Mouse (Mus musculus): Measurements from ENCODE around the gene Ahcyl1.
"Not testable (repeated sequence)": the region's sequence is repeated elsewhere in the genome, so short reads cannot be mapped to it uniquely, and the experiment has no call there.

Gene Ahcyl1

DNA sequence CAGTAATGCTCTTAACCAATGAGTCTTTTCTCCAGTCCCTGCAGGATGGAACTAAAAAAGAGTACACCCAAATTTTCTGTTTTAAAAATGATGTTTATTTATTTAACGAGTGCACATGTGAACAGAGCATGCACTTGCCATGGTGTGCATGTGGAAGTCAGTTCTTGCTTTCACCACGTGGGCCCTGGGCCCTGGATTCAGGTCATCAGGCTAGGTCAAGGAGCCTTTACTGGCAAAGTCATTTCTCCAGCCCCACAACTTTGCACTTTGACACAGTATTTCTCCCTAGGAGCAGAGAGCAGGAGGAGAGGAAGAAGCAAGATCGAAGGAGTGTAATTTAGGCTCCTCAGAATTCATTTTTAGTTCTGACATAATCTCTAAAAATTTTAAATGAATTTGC, 41.5 kb downstream of the Ahcyl1 start:
- DNase-seq (ENCODE audit: low spot score), result no peak

DNA sequence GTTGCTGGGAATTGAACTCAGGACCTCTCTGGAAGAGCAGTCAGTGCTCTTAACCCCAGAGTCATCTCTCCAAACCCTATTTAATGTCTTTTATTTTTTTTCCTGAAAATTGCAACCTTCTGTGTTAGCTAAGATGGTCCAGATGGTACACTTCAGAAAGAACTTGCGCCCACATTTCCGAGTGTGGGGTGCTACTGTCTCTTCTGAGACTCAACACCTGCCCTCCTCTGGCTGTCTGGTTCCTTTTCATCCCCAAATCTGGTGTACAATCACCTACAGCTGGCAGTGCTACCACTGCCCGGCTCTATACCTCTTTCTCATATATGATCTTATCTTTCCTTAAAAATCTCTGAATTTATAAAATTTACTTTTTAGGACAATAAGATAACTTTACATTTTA, 43.4 kb downstream of the Ahcyl1 start:
- no peak for DNase-seq (ENCODE audit: low spot score)

DNA sequence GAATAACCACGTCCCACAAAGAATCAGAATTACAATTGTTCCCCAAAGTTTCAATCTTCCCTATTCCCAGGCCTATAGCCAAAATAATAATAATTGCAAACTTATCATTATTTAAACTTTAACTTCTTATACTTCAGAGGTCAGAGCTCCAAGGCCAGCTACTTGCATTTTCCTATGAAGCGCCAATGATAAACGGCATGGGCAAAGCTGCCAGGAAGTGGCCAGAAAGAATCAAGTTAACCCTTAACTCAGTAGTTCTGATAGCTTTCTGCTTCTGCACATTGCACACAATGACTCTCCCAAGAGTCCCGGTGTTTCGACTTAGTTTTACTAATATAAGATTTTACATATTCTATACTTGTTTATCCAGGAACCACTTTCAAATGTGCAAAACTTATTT, 46.1 kb downstream of the Ahcyl1 start:
- not testable (repeated sequence) for DNase-seq (ENCODE audit: low spot score)

DNA sequence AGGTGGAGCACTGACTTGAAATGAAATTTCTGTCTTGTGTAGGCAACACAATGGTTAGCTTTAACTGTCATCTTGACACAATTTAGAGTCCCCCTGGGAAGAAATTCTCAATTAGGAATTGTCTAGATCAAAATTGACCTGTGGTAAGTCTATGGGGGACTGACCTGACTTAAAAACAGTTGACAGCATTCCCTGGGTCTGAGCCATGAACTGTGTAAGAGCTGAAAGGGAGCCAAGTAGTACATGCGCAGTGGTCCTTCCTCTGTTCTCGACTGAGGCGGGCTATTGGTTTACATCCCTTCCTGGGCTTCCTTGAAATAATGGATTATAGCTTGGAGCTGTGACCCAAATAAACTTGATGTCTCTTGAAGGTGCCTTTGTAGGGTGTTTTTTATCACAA, 49.4 kb downstream of the Ahcyl1 start:
- DNase-seq (ENCODE audit: low spot score), result no peak

DNA sequence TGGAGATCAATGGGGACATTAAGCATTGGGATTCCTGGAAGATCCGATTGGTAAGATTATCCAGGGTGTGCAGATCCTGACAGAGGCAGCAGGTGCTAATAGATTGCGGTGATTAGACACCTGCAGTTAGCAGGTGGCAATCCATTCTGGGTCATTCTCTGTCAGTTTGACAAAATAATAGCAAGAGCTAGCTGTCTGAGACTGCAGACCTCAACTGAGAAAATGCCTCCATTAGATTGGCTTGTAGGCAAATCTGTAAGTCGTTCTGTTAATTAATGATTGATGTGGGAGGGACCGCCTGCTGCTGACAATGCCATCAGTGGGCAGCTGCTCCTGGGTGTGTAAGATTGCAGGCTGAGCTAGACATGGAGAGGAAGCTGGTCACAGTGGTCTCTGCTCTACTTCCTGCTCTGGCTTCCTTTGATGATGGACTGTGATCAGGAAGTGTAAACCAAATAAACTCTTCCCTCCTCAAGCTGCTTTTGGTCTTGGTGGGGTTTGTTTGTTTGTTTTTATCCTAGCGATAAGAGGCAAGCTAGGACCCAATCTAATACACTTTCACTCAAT, 58.7 kb downstream of the Ahcyl1 start:
- DNase-seq (ENCODE audit: low spot score), result no peak

DNA sequence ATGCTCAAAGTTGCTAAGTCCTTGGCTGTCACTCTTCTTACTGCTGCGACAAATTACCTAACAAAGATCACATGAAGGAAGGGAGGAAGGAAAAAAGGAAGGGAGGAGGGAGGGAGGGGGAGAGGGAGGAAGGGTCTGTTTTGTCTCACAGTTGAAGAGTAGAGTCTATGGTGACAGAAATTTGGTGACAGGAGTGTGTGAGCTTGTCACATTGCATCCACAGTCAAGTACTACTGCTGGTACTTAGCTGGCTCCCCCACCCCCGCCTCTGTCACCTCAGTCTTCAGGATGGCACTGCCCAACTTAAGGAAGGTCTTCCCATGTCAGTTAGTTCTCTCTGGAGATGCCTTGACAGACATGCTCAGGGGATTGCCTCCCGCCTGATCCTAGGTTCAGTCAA, 60.1 kb downstream of the Ahcyl1 start:
- no peak for DNase-seq (ENCODE audit: low spot score)

DNA sequence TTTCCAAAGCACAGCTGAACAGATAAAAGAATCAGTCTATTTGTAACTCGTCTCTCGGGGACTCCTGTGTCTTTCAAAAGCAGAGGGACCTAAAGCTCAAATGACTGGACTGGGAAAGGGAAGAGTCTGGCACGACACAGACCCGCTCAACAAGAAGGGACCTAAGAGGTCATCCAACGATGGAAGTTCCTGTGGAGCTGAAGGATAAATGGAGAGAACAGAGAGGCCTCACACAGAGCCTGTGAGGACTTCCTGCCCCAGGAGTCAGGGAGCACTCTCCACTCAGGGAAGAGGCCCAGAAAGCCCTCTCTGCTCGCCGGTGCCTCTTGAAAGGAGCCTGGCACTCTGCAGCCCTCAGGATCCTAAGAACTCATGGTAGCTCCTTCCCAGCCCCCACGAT, 60.5 kb downstream of the Ahcyl1 start:
- no peak for DNase-seq (ENCODE audit: low spot score)

DNA sequence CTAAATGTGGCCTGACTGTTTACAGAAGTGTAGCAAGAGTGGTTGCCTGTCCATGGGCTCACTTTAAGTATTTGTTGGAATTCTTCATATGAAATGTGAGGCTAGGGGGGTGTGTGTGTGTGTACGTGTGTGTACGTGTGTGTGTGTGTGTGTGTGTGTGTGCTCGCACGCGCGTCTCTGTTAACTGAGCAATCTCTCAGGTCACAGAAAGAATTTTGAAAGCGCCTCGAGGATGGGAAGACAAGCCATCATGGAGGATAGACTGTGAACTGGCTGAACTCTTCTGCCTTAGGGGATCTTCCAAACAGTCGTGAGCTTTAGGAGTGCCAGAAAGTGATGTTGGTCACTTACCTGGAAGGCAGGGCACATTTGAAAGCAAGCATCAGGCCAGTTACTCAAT, 62.5 kb downstream of the Ahcyl1 start:
- DNase-seq (ENCODE audit: low spot score), result no peak

DNA sequence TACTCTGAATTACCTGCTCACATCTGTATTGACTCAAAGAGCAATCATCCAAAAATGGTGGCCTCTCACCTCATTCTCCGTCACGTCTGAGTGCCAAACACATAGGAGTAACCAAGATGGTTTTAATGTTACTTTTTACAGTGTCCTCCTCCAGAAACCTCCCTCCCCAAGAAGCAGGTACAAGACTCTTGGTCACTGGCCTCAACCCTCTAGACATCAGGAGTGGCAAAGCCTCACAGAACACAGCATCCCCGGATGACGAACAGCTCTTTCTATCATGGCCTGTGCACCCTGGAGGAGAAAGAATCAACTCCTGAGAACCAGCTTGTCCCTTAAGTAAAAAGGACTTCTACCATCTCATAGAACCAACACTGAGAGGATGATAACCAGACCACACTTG, 63.6 kb downstream of the Ahcyl1 start:
- no peak for DNase-seq (ENCODE audit: low spot score)

DNA sequence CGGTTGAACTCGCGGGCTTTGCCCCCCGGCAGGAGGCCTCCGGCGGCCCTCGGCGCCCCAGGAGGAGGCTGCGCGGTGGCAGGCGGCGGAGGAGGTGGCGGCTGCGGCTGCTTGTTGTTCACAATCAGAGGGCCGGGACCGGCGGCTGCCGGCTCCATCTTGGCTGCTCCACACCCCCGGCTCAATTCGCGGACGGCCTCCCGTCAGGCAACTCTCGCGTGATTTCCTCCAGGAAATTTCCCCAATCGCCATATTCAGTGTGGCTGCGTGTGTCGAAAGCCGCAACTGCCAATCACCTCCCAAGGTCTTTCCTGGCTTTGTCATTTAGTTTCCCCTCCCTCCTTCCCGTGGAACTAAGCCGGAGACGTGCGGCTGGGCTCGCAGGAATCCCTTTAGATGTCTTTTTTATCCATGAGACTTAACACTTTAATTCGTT, 64.8 kb downstream of the Ahcyl1 start, which contains the start of gene Strip1:
Gene Strip1 (minus strand): TSS at position 172 of the 436 bp plus-strand sequence.
- DNase-seq (ENCODE audit: low spot score), result peak; percentile 69

DNA sequence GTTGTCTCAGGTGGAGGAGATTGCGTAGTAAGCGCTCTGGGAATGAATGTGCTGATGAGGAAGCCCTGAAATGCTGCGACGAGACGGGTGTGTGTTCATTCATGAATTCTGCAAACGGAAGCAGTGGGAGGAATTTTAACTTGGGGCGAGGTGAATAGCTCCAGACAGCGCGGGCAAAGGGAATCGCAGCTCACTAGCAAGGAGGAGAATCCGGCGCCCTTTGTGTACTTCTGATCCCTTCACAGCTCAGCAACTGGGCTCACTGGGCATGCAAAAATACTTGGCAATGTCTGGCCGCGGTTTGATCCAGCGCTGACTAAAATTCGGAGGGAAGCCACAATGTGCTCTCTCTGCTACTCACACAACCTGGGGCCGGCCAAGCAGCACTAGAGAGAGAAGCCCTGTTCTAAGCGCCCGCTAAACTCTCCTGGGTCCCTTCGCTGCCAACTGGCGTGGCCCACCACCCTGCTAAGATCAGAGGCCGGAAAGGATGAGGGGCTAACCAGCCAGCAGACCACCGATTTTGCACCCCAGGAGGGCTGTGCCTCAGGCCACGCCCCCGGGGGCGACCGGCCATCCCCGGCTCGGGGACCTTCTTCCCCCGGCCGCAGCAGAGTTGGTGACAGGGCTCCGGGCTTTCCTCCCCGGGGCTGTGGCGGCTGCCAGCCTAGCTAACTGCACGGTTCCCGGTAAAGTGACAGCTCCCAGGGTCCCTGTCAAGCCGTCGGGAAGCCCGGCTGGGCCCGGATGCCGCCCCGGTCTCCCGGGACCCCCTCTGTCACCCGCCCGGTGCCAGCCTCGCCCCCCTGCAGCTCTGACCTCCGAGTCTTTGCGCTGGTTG, 65.5 kb downstream of the Ahcyl1 start, which contains the start of gene Gm10961:
Gene Gm10961 (plus strand): TSS at position 641 of the 841 bp plus-strand sequence.
- DNase-seq (ENCODE audit: low spot score), result no peak

DNA sequence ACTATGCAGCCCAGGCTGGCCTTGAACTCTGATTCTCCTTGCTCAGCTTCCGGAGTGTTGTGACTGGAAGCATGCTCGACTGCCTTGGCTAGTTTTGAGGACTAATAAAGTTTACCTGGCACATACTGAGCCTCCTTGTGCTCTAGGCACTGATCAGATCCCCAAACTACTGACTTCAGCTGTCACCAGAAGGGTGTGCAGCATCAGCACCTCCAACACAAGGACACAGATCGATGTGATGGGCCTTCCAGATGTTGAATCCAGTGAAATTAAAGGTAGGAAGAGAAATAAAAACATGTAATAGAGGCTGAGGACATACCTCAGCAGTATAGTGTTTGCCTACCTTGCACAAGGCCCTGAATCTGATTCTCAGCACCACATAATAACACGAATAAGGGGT, 66.9 kb downstream of the Ahcyl1 start:
- no peak for DNase-seq (ENCODE audit: low spot score)

DNA sequence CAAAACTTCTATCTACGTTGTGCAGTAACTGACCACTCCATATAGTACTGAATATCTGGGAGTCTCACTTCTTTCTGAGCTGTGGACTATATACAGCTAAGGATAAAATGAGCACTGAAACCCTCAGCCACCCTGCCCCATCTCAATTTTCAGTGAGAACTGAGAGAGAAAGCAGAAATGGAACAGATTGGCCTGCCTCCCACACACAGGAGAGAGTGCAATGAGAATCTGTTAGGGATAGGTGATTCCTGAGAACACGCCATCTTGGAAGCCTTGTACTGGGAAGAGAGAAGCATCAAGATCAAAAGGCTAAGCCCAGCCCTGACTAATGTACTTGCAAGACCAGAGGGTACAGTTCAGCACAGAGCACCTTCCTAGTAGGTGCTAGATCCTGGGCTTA, 67.8 kb downstream of the Ahcyl1 start:
- no peak for DNase-seq (ENCODE audit: low spot score)

DNA sequence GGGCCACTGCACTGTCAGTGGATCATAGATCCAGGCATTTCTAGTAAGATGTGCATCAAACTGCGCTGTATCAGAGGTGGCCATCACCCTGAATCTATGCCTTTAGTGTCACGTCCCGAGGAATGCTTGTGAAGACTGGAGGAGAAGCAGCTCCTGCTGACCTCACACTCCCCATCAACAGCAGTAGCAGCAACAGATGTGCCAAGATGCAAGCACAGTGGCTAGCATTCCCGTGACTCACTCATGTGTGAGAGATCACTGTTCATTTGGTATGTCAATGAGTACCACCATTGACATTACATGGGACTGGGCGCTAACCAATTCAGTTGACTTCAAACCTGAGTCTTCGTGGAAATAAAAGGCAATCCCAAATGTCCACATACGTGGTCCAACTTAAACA, 68.7 kb downstream of the Ahcyl1 start:
- no peak for DNase-seq (ENCODE audit: low spot score)

DNA sequence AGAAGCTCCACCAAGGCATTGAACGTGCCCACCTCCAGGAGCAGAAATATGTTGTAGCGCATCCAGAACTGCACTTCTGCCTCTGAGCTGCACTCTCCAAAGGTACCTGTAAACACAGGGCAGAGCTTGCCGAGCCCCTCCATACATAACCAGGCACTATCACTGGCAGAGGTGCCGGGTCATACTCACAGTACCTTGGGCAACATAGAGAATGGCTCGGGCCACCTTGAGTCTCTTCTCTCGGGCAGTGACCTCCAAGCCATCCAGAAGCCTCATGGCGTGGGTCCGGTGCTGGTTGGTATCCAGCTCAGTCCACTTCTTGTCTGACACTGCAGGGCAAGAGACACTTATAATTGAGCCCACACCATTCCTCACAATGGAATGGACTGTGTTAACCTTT, 69.6 kb downstream of the Ahcyl1 start:
- no peak for DNase-seq (ENCODE audit: low spot score)

DNA sequence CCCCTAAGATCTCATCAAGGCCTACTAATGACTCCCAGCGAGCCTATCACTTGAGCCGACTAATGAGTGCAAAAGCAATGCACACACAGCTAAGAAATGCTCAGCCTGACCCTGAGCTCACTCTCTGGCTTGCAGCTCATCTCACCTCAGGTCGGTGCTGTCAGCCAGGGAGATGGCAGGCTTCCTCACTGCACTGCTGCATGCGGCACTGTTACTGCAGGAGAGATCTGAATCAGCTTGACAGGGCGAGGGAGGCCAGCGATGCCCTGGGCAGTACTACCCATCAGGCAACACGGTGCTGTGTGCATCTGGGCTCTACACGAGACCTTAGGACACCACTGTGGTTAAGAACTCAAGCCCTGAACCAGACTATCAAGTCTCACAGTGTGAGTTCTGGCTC, 70.8 kb downstream of the Ahcyl1 start:
- no peak for DNase-seq (ENCODE audit: low spot score)

DNA sequence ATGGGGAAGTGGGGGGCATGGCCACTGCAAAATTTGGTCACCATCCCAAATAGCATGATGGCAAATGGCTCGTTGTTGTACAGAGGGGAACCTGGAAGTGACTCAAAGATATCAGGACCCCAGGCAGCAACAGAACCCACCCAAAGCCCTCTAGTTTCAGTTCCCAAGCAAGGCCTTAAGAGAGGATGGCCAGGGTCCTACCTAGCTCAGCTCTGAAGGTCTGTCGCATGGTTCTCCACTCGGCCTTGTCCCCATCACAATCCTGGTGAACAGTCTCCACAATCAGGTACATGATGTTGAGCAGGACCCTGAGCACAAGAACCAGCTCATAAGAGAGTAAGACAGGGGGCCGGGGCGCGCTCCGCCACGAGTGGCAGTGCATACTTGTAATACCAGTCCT, 71.9 kb downstream of the Ahcyl1 start:
- DNase-seq (ENCODE audit: low spot score), result no peak

DNA sequence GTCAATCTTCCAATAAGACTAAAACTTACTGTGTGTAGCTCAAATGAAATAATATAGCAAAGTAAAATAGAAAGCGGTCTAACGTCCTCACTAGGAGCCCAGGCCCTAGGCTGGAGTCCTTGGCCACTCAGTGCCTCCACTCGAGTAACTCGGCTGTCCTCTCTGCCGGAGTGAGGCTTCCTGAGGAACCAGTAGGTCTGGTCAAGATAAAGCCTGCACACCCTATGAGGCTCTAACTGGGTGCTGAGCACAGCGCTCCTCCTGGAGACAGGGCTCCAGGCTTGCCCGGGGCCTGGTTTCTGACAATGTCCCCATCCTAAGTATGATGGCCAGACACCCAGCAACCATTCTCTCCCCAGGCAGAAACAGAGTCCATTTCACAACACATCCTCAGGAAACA, 73.8 kb downstream of the Ahcyl1 start:
- DNase-seq (ENCODE audit: low spot score), result no peak

DNA sequence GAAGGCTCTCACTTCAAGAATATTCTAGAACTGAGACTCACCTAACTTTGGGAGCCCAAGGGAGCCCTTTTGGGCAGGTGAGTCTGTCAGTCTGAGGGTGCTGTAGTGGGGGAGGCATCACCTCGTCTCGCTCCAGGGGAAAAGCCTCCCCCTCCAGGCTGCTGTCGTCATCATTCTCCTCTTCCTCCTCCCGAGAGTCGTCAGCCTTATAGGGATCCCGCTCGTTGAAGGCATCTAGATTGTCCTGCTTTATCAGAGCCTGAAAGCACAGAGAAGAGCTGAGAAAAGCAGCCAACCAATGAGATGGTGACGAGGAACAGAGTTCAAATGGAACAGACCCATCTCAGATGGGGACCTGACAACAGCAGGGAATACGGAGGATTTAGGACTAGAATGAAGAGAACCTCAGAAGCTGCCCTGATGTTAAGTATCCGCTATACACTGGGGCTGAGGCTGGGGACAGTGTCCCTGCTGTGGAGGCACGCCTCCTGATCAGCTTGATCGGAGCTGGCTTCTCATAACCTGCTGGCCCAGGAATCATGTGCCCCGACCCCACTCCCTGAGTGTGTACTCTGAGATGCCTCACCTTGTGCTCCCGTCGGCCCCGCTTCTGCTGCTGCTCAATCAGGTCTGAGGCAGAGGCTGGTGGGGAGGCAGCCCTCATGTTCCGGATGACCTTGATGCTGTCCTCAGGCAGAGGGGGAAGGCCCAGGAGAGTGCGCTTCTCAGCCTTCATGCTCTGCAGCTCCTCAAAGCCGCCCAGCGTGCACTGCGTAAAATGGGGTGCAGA, 74.9 kb downstream of the Ahcyl1 start:
- no peak for DNase-seq (ENCODE audit: low spot score)

DNA sequence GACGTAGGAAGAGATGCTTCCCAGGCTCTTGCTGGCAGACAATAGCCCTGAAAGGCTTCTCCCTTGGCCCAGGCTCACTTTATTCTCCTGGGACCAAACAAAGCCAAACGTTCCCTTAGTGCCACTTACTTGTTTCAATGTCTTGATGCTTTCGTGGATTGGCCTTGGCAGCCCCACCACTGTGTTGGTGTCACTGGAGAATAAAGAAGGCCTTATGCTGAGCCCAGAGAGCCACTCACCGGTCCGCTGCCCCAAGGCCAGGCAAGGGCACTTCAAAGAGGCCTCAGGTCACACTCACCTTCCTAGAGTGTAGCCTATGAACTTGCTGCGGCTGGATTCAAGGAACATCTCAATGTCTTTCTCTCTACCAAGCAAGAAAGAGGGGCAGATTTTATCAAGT, 76.4 kb downstream of the Ahcyl1 start:
- no peak for DNase-seq (ENCODE audit: low spot score)

DNA sequence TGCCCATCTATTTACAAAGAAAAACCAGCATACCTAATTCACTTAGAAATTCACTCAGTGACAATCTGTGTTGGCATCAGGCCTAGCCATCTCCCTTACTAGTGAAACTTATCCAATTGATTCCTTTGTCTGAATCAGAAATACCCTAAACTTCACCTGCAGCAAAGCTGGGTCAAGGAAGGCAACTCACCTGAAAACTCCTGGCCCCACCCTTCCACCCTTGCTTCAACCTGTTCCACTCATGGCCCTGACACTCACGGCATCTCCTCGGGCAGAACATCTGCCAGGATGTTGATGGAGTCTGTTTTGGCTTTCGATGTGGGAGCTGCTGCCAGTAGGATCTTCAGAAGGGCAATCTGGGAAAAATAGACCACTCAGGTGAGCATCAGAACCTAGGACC, 78.6 kb downstream of the Ahcyl1 start:
- peak; percentile 5 for DNase-seq (ENCODE audit: low spot score)
